Mouse (Mus musculus) CD4-positive, CD25-positive, alpha-beta regulatory T cell, adult 9 weeks (primary cell): ENCODE results near the gene Gm26620. TPM values are rescaled to one million over a fixed set of nuclear protein-coding genes. Genes with fewer than 3 reads are reported as not detected.

Experiments
- polyA plus RNA-seq: library from polyadenylated mRNA; unstranded; fragments of 100-300 nt; shearing (Covaris generic); gene quantifications from one replicate; pipeline ENCODE4 v1.2.1, GENCODE M21; 2017

Gm26620 gene
- not detected for polyA plus RNA-seq

GRCm38 (mm10) chr1:170884978-170885561 is at the start of gene Gm26620, which contains the start of gene Dusp12:
Gm26620 (plus strand) TSS chr1:170885065.
Dusp12 (minus strand) TSS chr1:170885540.

GRCm38 (mm10) chr1:170867691-170868105 is 17.2 kb upstream of the Gm26620 start, which contains the start of gene Atf6:
Atf6 (minus strand) TSS chr1:170867771.

GRCm38 (mm10) chr1:170912891-170913615 is 28.2 kb downstream of the Gm26620 start, which contains the start of gene Fcrlb:
Fcrlb (minus strand) TSS chr1:170912941.

GRCm38 (mm10) chr1:170927378-170927777 is 42.5 kb downstream of the Gm26620 start, which contains the start of gene Fcrla:
Fcrla (minus strand) TSS chr1:170927583.

Other genes starting within 250 kb of the Gm26620 start
- gene Olfml2b, start 240.5 kb upstream of the Gm26620 start, polyA plus RNA-seq, result not detected
- 11.6 TPM for gene Atf6, start 17.3 kb upstream of the Gm26620 start, polyA plus RNA-seq
- 21.1 TPM for gene Dusp12, start 475 bp downstream of the Gm26620 start, polyA plus RNA-seq
- not detected for gene Fcrlb, start 27.9 kb downstream of the Gm26620 start, polyA plus RNA-seq
- 1.5 TPM for gene Fcrla, start 42.5 kb downstream of the Gm26620 start, polyA plus RNA-seq
- gene Fcgr2b, start 91.5 kb downstream of the Gm26620 start, polyA plus RNA-seq, result 0.27 TPM
- gene Fcgr4, start 133.9 kb downstream of the Gm26620 start, polyA plus RNA-seq, result 0.22 TPM
- 1.3 TPM for gene Fcgr3, start 179.9 kb downstream of the Gm26620 start, polyA plus RNA-seq
- gene Cfap126, start 228.9 kb downstream of the Gm26620 start, polyA plus RNA-seq, result 2.0 TPM